Mouse (Mus musculus): ENCODE data around the gene Ncbp2. TPM values are rescaled to one million over a fixed set of nuclear protein-coding genes. Genes with fewer than 3 reads are reported as not detected.

Gene Ncbp2
- polyA plus RNA-seq, 1 experiment from 2014 or later: 149 TPM

DNA sequence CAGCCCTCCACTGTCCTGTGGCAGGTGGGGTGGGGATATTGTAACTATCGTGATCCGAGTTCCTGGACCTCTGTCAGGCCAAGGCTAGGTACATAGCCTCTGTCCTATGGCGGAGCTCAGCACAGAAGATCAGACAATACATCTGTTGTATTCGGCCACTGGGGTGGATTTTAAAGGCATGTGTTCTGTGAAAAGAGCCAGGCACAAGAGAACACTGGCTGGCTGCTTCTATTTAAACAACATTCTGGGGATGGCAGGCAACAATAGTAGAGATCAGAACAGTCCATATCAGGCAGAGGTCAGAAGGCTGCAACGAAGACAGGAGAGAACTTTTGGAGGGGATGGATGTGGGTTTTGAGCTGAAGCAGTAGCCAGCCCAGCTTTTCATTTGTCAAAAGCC, 16.1 kb upstream of the Ncbp2 start:
- ATAC-seq (replicated peaks; ENCODE audit: low FRiP score) (no peak; the same call in 1 of the 2 replicates), DNase-seq (ENCODE audit: low spot score) (no peak)
- H3K27me3 ChIP-seq (ENCODE audit: control insufficient read depth, insufficient read depth, low read length): peaks cover 26% of the 10 kb centered on the region
- no peak overlapping the region for H3K4me3 ChIP-seq (ENCODE audit: low read depth, low read length)
- H3K4me1 ChIP-seq (replicated peaks; ENCODE audit: control insufficient read depth, insufficient read depth, low read length): peaks cover 19% of the 10 kb centered on the region; the same call in 1 of the 2 replicates
- H3K9ac ChIP-seq (ENCODE audit: low read length): no peak overlapping the region; the same call in 1 of the 2 replicates
- H3K36me3 ChIP-seq (ENCODE audit: control insufficient read depth, insufficient read depth, low read length): no peaks in the 10 kb centered on the region
- no peaks in the 10 kb centered on the region for H3K9me3 ChIP-seq (ENCODE audit: control insufficient read depth, low read length)
- WGBS: 27% methylated on average over 5 of the region's 5 CpGs
- H3K4me2 ChIP-seq (ENCODE audit: low read depth, low read length, severe bottlenecking): no peak overlapping the region; the same call in 1 of the 2 replicates
- H3K27ac ChIP-seq (ENCODE audit: low read depth, low read length): no peak overlapping the region

DNA sequence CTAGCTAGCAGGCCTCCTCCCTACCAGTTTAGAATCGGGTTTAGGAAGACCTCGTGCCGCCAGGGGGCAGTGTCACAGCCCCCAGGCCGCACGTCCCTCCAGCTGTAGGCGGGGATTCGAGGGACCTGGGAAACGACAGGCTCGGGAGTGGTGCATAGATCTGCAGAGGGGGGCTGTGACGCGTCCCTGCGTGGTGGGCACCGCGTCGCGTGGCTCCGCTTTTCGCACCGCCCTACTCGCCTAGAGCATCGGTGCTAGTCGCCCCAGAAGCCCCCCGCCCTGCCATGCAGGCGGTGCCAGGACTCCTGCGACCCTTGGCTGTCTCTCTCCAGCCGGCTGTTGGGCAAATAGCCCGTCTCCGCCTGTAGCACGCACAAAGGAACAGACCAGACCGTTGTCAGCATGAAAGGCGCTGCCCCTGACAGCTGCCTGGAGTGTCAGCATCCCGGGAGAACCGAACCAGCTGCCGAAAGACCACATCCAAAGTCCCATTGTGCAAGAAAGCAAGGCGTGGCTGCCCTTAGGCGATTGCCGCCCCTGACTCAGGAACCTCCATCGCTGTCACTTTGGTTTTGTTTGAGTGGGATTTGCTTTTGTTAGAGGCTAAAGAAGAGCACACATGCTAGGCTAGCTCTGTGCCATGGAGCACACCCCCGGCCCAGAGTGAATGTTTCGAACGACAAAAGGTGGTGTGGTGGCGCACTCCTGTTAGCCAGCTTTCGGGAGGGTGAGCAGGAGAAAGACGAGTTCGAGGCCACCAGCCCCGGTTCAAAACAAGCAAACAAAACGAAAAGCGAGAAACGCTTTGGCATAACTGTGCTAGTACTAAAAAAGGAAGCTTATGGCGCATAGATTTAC, 15.2 kb upstream of the Ncbp2 start:
- H3K4me1 ChIP-seq (replicated peaks; ENCODE audit: control insufficient read depth, insufficient read depth, low read length): peaks cover 19% of the 10 kb centered on the region; the same call in 1 of the 2 replicates
- ATAC-seq (replicated peaks; ENCODE audit: low FRiP score): peak; percentile 93
- H3K4me3 ChIP-seq (ENCODE audit: low read depth, low read length): peak overlapping the region; percentile 33
- H3K4me2 ChIP-seq (ENCODE audit: low read depth, low read length, severe bottlenecking): peak overlapping the region; percentile 48
- H3K9me3 ChIP-seq (ENCODE audit: control insufficient read depth, low read length): no peaks in the 10 kb centered on the region
- H3K36me3 ChIP-seq (ENCODE audit: control insufficient read depth, insufficient read depth, low read length): no peaks in the 10 kb centered on the region
- H3K27ac ChIP-seq (ENCODE audit: low read depth, low read length): peak overlapping the region; percentile 37
- H3K27me3 ChIP-seq (ENCODE audit: control insufficient read depth, insufficient read depth, low read length): peaks cover 26% of the 10 kb centered on the region
- peak overlapping the region; percentile 50 for H3K9ac ChIP-seq (ENCODE audit: low read length)
- 1% methylated on average over 50 of the region's 50 CpGs for WGBS
- DNase-seq (ENCODE audit: low spot score): peak; percentile 95

DNA sequence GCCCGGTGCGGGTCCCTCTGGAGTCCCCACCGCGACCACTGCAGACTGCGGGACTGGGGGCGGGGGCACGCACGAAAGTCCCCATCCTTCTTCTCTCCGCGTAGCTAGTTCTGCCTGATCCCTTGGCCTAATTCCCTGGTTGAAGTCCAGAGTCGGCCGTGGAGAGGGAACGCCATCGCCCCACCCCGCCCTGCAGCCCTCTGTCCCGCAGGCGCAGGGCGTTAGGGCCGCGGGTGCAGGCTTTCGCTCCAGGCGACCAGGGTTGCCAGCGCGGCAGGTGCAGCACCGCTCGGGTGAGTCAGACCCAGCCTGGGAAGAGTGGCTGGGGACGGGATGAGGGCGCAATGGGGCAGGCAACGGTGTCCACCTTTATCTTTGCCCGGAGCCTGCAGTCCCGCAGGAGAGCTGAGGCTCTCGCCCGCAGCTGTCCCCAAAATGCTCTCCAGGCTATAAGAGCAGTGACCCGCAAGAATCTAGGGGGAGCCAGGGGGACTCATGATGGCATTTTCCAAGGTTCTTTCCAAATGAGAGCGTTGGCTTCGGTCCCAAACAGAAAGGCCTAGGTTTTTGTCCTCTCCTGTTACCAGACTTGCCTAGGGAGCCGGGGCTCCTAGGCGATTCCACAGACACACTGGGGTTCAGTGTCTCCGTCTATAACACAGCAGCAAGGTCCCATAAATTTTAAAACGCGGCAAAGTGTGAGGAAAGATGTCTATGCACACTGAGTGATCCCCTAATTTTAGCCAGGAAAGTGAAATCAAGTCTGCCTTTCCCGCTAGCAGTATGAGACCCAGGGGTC, 14.4 kb upstream of the Ncbp2 start, which contains the start of gene Pigz:
Gene Pigz, plus strand, starts transcription at position 101 of the 799 bp plus-strand sequence.
- DNase-seq (ENCODE audit: low spot score): peak; percentile 68
- H3K4me2 ChIP-seq (ENCODE audit: low read depth, low read length, severe bottlenecking): peak within 1 kb of the TSS; percentile 48
- 7% methylated on average over 42 of the region's 42 CpGs for WGBS

GRCm38 (mm10) chr16:31934550-31935010, 13.7 kb upstream of the Ncbp2 start:
- peaks cover 19% of the 10 kb centered on the region; the same call in 1 of the 2 replicates for H3K4me1 ChIP-seq (replicated peaks; ENCODE audit: control insufficient read depth, insufficient read depth, low read length)
- H3K36me3 ChIP-seq (ENCODE audit: control insufficient read depth, insufficient read depth, low read length): no peaks in the 10 kb centered on the region
- H3K9ac ChIP-seq (ENCODE audit: low read length): no peak overlapping the region; the same call in 1 of the 2 replicates
- no peak for ATAC-seq (replicated peaks; ENCODE audit: low FRiP score)
- H3K27ac ChIP-seq (ENCODE audit: low read depth, low read length): no peak overlapping the region
- peak overlapping the region; percentile 42 for H3K4me2 ChIP-seq (ENCODE audit: low read depth, low read length, severe bottlenecking)
- 12% methylated on average over 13 of the region's 13 CpGs for WGBS
- peak overlapping the region; percentile 19; the same call in 1 of the 2 replicates for H3K4me3 ChIP-seq (ENCODE audit: low read depth, low read length)
- H3K27me3 ChIP-seq (ENCODE audit: control insufficient read depth, insufficient read depth, low read length): peaks cover 26% of the 10 kb centered on the region
- H3K9me3 ChIP-seq (ENCODE audit: control insufficient read depth, low read length): no peaks in the 10 kb centered on the region
- DNase-seq (ENCODE audit: low spot score): no peak

More for the DNA sequence above, 14.4 kb upstream of the Ncbp2 start, which contains the start of gene Pigz:
- Histone ChIP-seq H3K27ac (ENCODE audit: low read depth, low read length) (peak within 1 kb of the TSS; percentile 37), H3K36me3 (ENCODE audit: control insufficient read depth, insufficient read depth, low read length) (no peaks in the 10 kb centered on the region), H3K4me3 (ENCODE audit: low read depth, low read length) (peak within 1 kb of the TSS; percentile 33), H3K27me3 (ENCODE audit: control insufficient read depth, insufficient read depth, low read length) (peaks cover 26% of the 10 kb centered on the region), H3K9ac (ENCODE audit: low read length) (peak within 1 kb of the TSS; percentile 50), H3K4me1 (replicated peaks; ENCODE audit: control insufficient read depth, insufficient read depth, low read length) (peaks cover 19% of the 10 kb centered on the region; the same call in 1 of the 2 replicates), H3K9me3 (ENCODE audit: control insufficient read depth, low read length) (no peaks in the 10 kb centered on the region)
- no peak for ATAC-seq (replicated peaks; ENCODE audit: low FRiP score)

DNA sequence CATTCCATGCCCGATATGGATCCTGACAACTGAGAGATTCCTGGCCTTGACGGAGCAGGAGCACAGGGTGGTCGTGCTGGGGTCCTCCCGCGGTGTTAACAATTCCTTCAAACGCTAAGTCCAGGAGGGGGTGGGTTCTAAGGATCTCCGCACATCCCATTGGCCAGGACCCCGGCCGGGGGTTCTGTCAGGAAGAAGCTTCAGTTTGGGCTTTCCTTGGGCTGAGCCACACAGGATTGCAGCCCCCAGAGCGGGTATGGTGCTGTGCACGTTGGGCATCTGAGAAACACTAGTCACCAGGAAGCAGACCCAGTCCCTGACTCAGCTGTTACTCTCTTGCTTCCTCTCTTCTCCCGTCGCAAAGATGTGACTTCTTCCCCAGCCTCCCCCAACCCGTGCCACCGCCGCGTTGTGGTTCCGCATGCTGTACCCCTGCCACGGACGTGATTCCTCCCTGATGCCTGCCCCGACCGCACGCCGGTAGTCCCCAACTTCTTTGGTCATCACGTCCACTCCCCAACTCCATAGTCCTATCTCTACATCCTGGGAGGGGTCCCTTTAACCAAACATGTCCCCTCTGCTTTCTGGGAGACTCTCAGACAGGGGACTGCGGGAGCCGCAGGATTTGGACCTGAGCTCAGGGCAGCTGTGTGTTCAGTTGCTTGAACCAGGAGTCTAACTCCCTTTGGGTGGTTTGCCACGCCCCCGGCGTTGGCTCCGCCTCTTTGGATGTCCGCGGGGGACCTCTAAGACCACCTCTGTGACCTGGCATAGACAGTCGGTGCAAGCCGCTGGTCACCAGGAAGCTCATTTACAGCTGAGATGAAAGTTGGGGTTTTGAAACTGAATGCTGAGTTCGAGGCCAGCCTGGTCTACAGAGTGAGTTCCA, 13.0 kb upstream of the Ncbp2 start:
- Histone ChIP-seq H3K4me1 (replicated peaks; ENCODE audit: control insufficient read depth, insufficient read depth, low read length) (peaks cover 19% of the 10 kb centered on the region; the same call in 1 of the 2 replicates), H3K27ac (ENCODE audit: low read depth, low read length) (no peak overlapping the region), H3K27me3 (ENCODE audit: control insufficient read depth, insufficient read depth, low read length) (peaks cover 26% of the 10 kb centered on the region), H3K4me3 (ENCODE audit: low read depth, low read length) (peak overlapping the region; percentile 19), H3K9me3 (ENCODE audit: control insufficient read depth, low read length) (no peaks in the 10 kb centered on the region), H3K4me2 (ENCODE audit: low read depth, low read length, severe bottlenecking) (peak overlapping the region; percentile 42), H3K9ac (ENCODE audit: low read length) (peak overlapping the region; percentile 23), H3K36me3 (ENCODE audit: control insufficient read depth, insufficient read depth, low read length) (no peaks in the 10 kb centered on the region)
- DNase-seq (ENCODE audit: low spot score) (peak; percentile 63), ATAC-seq (replicated peaks; ENCODE audit: low FRiP score) (no peak)
- WGBS: 4% methylated on average over 36 of the region's 36 CpGs

DNA sequence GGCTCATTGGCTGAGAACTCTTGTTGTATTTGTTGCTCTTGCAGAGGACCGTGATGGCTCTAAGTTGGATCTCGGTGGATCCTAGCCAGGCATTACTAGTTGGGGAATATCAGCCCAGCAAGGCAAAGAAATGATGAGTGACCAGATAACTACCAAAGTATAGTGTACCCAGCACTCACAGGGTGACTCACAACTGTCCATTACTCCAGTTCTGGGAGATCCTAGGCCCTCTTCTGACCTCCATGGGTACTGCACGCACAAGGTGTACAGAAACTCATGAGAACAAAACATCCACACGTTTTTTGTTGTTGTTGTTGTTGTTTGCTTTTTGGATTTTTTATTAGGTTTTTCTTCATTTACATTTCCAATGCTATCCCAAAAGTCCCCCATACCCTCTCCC, 11.7 kb upstream of the Ncbp2 start:
- no peaks in the 10 kb centered on the region for H3K9me3 ChIP-seq (ENCODE audit: control insufficient read depth, low read length)
- H3K4me2 ChIP-seq (ENCODE audit: low read depth, low read length, severe bottlenecking): no peak overlapping the region
- DNase-seq (ENCODE audit: low spot score) (no peak), ATAC-seq (replicated peaks; ENCODE audit: low FRiP score) (no peak)
- 89% methylated on average over 4 of the region's 4 CpGs for WGBS
- H3K9ac ChIP-seq (ENCODE audit: low read length): no peak overlapping the region
- H3K4me1 ChIP-seq (replicated peaks; ENCODE audit: control insufficient read depth, insufficient read depth, low read length): peaks cover 19% of the 10 kb centered on the region; the same call in 1 of the 2 replicates
- no peaks in the 10 kb centered on the region for H3K36me3 ChIP-seq (ENCODE audit: control insufficient read depth, insufficient read depth, low read length)
- H3K27me3 ChIP-seq (ENCODE audit: control insufficient read depth, insufficient read depth, low read length): peaks cover 25% of the 10 kb centered on the region
- no peak overlapping the region for H3K27ac ChIP-seq (ENCODE audit: low read depth, low read length)
- no peak overlapping the region for H3K4me3 ChIP-seq (ENCODE audit: low read depth, low read length)

GRCm38 (mm10) chr16:31938856-31939255, 9.5 kb upstream of the Ncbp2 start:
- no peaks in the 10 kb centered on the region for H3K9me3 ChIP-seq (ENCODE audit: control insufficient read depth, low read length)
- no peak for ATAC-seq (replicated peaks; ENCODE audit: low FRiP score)
- H3K27me3 ChIP-seq (ENCODE audit: control insufficient read depth, insufficient read depth, low read length): peaks cover 21% of the 10 kb centered on the region
- H3K4me2 ChIP-seq (ENCODE audit: low read depth, low read length, severe bottlenecking): no peak overlapping the region
- no peaks in the 10 kb centered on the region for H3K36me3 ChIP-seq (ENCODE audit: control insufficient read depth, insufficient read depth, low read length)
- H3K27ac ChIP-seq (ENCODE audit: low read depth, low read length): no peak overlapping the region
- H3K9ac ChIP-seq (ENCODE audit: low read length): no peak overlapping the region
- DNase-seq (ENCODE audit: low spot score): no peak
- WGBS: 74% methylated on average over 6 of the region's 6 CpGs
- H3K4me1 ChIP-seq (replicated peaks; ENCODE audit: control insufficient read depth, insufficient read depth, low read length): peaks cover 9% of the 10 kb centered on the region; the same call in 1 of the 2 replicates
- no peak overlapping the region for H3K4me3 ChIP-seq (ENCODE audit: low read depth, low read length)

Measured in forebrain, embryonic 11.5 days (tissue).